Mouse (Mus musculus) midbrain, embryonic 10.5 days (tissue): ENCODE results near the gene Susd6. TPM values are rescaled to one million over a fixed set of nuclear protein-coding genes. Genes with fewer than 3 reads are reported as not detected.
"Not testable (repeated sequence)": the region's sequence is repeated elsewhere in the genome, so short reads cannot be mapped to it uniquely, and the experiment has no call there.

Source experiments
- DNase-seq: peaks from one replicate; pipeline ENCODE4 v3.0.0-alpha.2; 2017; ENCODE audit warnings: low spot score
- H3K27ac ChIP-seq: fragments of 300-500 bp; sonication (generic); replicated peaks from 2 replicates; pipeline ENCODE4 v1.5.1; 2016; ENCODE audit warnings: mild to moderate bottlenecking
- H3K27me3 ChIP-seq: fragments of 300-500 bp; sonication (generic); 2 replicates; pipeline ENCODE4 v1.6.1; 2016; ENCODE audit warnings: low read depth, mild to moderate bottlenecking; ENCODE audit not compliant: poor library complexity, severe bottlenecking
- H3K36me3 ChIP-seq: fragments of 300-500 bp; sonication (generic); 2 replicates; pipeline ENCODE4 v1.6.1; 2016; ENCODE audit warnings: mild to moderate bottlenecking, moderate library complexity
- H3K4me1 ChIP-seq: fragments of 300-500 bp; sonication (generic); 2 replicates; pipeline ENCODE4 v1.6.1; 2016
- H3K4me3 ChIP-seq: fragments of 300-500 bp; sonication (generic); 2 replicates; pipeline ENCODE4 v1.5.1; 2016; ENCODE audit warnings: mild to moderate bottlenecking, moderate library complexity
- H3K9me3 ChIP-seq: fragments of 300-500 bp; sonication (generic); replicated peaks from 2 replicates; pipeline ENCODE4 v1.6.1; 2016; ENCODE audit warnings: mild to moderate bottlenecking
- WGBS: fragments of 180-500 bp; shearing (Covaris S2); methylation state at CpG from one replicate; pipeline ENCODE4 v1.1.7; 2016; 5-methylcytosine and 5-hydroxymethylcytosine counted together
- polyA plus RNA-seq: library from polyadenylated mRNA; unstranded; fragments of >200 nt; fragmentation: Nextera tagmentation; extraction: Ambion mirVana; gene quantifications from 2 replicates; pipeline ENCODE4 v1.2.1, GENCODE M21; 2016

Susd6 gene
- polyA plus RNA-seq, 1 experiment from 2014 or later = 13.9 TPM

DNA sequence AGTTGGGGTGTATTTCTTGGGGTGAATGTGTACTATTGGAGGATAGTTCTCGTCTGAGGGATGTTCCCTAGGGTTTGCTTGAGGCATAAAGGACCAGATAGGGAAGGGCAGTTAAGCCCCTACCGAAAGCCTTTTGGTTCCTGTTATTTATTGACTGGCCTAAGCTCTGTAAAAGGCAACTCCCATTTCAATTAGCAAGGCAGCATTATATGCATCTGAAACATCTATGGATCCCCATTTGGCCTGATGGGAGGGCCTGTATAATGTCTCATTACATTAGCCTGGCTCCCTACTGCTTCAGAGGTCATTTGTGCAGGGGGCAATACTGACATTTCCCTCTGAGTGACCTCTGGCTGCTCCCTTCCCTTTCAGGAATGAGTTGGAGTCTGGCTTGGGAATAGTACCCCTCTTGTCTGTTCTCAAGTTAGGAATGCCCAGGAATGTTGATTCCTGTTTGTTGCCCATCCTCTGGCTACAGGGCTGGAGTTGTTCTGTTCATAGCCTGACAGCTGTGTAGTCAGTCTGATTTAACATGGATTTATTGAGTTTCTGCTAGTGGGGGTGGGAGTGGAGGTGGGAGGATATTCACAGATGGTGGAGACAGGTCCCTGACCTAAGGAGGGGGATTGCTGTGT lies 17.3 kb downstream of the Susd6 start:
- WGBS = 37% methylated on average over 2 of the region's 2 CpGs
- Histone ChIP-seq H3K4me3 (no peak overlapping the region), H3K36me3 (no peaks in the 10 kb centered on the region), H3K9me3 (no peaks in the 10 kb centered on the region), H3K27ac (peak overlapping the region; percentile 50; the same call in 1 of the 2 replicates), H3K27me3 (no peaks in the 10 kb centered on the region), H3K4me1 (peaks cover 33% of the 10 kb centered on the region)
- DNase-seq = no peak

DNA sequence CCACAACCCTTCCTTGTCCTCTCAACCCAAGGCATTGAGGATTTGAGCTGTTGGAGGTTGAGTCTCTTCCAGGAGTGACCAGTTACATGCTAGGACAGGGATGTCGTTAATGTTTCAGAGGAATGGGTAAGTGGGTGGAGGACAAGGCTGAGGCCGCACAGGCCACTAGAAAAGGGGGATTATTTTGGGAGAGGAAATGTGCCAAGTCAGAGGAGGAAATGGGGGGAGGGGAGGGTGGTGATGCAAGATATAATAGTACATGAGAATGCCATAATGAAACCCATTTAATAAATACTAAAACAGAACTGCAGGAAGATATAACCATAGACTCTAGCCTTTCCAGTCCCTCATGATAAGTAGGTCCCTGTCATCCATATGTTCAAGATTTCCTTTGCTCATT lies 19.7 kb downstream of the Susd6 start:
- 85% methylated on average over 2 of the region's 2 CpGs for WGBS
- H3K27ac ChIP-seq = no peak overlapping the region
- H3K27me3 ChIP-seq = no peaks in the 10 kb centered on the region
- H3K4me1 ChIP-seq = peaks cover 35% of the 10 kb centered on the region
- no peak overlapping the region for H3K4me3 ChIP-seq
- H3K9me3 ChIP-seq = no peaks in the 10 kb centered on the region
- H3K36me3 ChIP-seq = no peaks in the 10 kb centered on the region
- no peak for DNase-seq

DNA sequence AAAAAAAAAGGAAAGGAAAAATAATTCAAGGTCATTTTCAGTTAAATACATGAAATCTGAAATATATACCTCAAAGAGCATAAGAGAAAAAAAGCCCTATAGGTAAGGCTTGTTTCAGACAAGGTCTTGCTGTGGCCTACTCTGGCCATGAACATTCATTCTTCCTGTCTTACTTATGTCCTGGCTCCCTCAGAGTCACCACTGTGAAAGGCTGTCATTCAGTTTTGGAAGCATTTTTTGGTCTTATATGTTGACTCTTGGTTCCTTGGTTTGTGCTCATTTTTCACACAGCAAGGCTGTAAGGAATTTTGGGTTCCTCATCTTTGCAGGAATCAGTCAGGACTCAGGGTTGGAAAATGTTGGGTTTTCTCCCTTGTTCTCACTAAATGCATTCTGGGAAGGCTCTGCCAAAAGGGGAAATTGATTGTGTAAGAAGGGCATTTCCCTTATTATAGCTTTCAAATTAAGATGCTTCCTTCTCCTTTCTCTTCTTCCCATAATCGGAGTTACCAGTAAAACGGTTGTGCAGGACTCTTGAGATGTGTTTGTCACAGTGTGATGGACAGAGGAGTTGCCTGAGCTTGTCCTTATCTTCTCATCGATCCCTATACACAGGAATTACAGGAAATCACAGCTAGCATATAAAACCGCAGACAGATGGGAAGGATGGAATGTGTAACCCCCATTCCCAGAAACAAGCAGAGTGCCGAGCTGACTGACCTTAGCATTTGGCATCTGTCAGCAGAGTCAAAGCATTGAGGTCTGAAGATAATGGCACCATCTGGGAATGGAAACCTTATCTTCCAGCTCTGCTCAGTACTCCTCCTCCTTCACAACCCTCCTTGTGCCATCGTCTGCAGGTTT lies 21.6 kb downstream of the Susd6 start:
- no peak overlapping the region for H3K4me3 ChIP-seq
- DNase-seq = no peak
- WGBS = 59% methylated on average over 6 of the region's 6 CpGs
- peak overlapping the region; percentile 49 for H3K27ac ChIP-seq
- no peaks in the 10 kb centered on the region for H3K27me3 ChIP-seq
- H3K4me1 ChIP-seq = peaks cover 52% of the 10 kb centered on the region
- no peaks in the 10 kb centered on the region for H3K36me3 ChIP-seq
- no peaks in the 10 kb centered on the region for H3K9me3 ChIP-seq

DNA sequence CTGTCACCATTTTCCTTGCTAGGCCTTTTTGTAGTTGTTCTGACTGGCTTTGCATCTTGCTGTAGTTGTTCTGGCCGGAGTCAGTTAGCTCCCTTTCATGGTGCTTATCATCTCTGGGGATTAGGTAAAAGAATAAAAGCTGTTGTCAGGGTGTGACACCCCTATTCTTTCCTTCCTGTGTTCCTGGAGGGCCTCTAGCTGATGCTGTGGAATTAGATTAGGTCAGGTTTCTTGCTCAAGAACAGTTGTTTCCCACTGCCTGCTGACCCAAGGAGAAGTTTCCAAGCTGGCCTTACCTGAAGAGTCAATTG lies 22.2 kb downstream of the Susd6 start:
- no peaks in the 10 kb centered on the region for H3K9me3 ChIP-seq
- H3K4me3 ChIP-seq = no peak overlapping the region
- no peaks in the 10 kb centered on the region for H3K36me3 ChIP-seq
- no peaks in the 10 kb centered on the region for H3K27me3 ChIP-seq
- WGBS = 43% methylated on average over 1 of the region's 1 CpGs
- H3K27ac ChIP-seq = peak overlapping the region; percentile 49
- peaks cover 52% of the 10 kb centered on the region for H3K4me1 ChIP-seq
- no peak for DNase-seq

DNA sequence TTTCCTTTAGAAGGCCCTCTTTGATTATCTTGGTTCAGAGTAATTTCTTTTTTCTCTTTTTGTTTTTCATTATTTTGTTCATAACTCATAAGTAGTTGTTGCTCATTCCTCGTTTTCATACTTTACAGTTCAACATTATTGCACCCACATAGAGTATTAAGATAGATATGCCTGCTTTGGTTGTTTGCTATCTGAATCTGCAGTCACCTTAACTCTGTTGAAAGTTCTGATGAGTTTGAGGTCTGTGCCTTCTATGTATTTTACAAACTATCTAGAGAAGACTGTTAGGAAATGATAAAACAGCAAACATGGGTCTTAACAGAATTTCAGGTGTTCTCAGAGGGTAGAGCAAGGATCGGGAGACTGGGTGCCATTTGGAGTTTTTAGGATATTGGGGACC lies 23.1 kb downstream of the Susd6 start:
- 93% methylated on average over 2 of the region's 2 CpGs for WGBS
- peaks cover 48% of the 10 kb centered on the region for H3K4me1 ChIP-seq

DNA sequence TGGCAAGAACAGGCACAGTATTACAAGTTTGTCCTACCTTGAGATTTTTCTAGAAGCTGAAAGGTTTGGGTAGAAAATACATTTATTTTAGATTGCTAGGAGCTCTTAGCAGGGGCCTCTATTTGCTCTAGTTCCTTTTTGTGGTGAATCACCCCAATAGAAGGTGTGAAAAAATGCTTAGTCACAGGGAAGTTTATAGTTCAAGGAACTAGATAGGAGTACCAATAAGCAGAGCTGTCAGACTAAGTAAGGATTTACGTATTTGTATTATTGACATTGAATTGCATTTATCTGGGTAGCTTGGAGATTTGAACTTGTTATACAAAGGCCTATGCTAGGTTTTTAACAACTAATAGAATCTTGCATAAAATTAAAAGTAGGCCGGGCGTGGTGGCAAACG lies 23.6 kb downstream of the Susd6 start:
- no peaks in the 10 kb centered on the region for H3K27me3 ChIP-seq
- H3K9me3 ChIP-seq = no peaks in the 10 kb centered on the region
- H3K36me3 ChIP-seq = no peaks in the 10 kb centered on the region
- peaks cover 46% of the 10 kb centered on the region for H3K4me1 ChIP-seq
- no peak overlapping the region for H3K4me3 ChIP-seq
- WGBS = 92% methylated on average over 4 of the region's 4 CpGs
- no peak overlapping the region for H3K27ac ChIP-seq
- DNase-seq = no peak

More for the DNA sequence above, 23.1 kb downstream of the Susd6 start:
- Histone ChIP-seq H3K27ac (no peak overlapping the region), H3K27me3 (no peaks in the 10 kb centered on the region), H3K9me3 (no peaks in the 10 kb centered on the region), H3K36me3 (no peaks in the 10 kb centered on the region), H3K4me3 (no peak overlapping the region)
- DNase-seq = no peak

DNA sequence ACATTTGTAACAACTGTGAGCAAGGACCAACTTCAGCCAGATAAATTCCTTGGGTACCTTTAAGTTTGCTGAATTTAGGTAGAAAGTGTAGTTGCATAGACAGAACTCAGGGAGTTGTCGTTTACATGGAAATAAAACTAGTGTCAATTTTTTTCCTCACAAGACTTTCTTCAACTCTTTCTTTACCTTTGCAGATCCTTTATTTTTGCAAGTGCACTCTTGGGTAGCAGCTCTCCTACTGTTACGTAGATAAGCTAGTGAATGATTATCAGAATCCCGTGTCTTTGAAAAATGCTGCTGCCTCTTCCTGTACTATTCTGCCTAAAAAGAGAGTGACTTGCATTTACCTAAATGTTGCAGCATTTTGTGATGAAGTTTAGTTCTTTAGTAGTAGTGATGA lies 24.2 kb downstream of the Susd6 start:
- Histone ChIP-seq H3K36me3 (no peaks in the 10 kb centered on the region), H3K27ac (no peak overlapping the region), H3K4me1 (peaks cover 43% of the 10 kb centered on the region), H3K27me3 (no peaks in the 10 kb centered on the region), H3K9me3 (no peaks in the 10 kb centered on the region), H3K4me3 (no peak overlapping the region)
- no peak for DNase-seq
- WGBS = 87% methylated on average over 3 of the region's 3 CpGs

DNA sequence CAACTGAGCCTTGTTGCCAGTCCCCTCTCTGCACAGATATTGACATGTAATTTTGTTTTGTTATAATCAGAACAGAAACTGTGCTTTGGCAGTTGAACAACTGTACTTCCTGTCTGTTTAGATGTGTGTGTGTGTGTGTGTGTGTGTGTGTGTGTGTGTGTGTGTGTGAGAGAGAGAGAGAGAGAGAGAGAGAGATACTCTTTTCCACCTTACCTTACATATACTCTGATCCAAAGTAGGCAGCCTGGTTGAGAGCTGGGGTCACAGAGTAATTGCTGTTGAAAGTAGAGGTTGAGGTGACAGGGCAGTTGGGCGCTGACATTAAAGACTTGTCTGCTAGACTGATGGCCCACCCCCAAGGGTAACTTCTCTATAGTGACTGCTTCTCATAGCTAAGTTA lies 25.0 kb downstream of the Susd6 start:
- Histone ChIP-seq H3K9me3 (no peaks in the 10 kb centered on the region), H3K4me3 (no peak overlapping the region), H3K36me3 (no peaks in the 10 kb centered on the region), H3K27ac (peak overlapping the region; percentile 65; the same call in 1 of the 2 replicates), H3K4me1 (peaks cover 43% of the 10 kb centered on the region), H3K27me3 (no peaks in the 10 kb centered on the region)
- 72% methylated on average over 1 of the region's 1 CpGs for WGBS
- no peak for DNase-seq

DNA sequence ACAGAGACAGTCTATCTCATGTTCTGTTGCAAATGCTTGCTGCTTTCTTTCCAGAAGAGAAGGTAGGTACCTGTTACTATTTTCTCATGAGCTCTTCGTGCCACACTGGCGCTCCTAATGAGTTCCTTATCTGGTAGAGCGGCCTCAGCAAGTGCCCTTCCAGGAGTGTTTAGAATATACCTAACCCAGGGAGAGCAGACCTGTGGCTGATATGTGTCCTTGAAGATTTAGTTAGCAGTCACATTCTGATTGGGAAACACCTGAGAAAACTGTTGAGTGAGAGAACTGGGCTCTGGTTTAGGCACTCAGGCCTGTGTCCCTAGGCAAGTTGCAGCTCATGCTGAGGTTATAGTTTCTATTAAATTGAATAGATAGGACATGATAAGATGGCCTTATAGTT lies 25.6 kb downstream of the Susd6 start:
- DNase-seq = no peak
- Histone ChIP-seq H3K4me3 (no peak overlapping the region), H3K27me3 (no peaks in the 10 kb centered on the region), H3K4me1 (peaks cover 43% of the 10 kb centered on the region), H3K27ac (peak overlapping the region; percentile 65), H3K36me3 (no peaks in the 10 kb centered on the region), H3K9me3 (no peaks in the 10 kb centered on the region)
- WGBS = 87% methylated on average over 3 of the region's 3 CpGs

DNA sequence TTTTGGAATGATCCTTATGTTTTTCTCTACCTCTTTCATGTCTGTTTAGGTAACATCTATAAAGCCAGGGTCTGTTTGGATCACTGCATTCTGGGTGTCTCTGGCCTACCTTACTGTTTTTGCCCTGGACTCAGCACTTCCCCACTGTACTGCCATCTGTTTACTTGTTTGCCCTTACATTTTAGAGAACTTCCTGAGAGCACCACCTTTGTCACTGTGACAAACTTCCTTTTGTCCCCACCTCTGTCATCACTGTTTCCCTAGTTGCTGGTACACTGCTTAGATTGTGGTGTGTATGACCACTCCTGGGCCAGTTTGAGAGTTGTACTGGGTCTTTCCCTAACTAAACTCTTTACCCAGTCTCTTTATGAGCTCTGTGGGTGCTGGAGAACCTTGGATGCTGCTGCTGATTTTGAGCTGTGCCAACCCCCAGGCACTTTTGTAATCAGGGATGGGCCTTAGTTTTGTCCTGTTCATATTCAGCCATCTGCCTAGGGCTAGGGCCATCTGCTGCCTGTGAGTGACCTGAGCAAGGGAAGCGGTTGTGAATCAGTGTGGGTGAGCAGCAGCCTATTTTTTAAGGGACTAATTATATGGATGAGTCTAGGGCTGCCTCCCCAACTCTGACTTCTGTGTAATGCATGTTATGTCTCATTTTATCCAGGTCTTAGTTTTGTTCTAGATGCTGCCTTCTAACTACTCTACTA lies 26.2 kb downstream of the Susd6 start:
- Histone ChIP-seq H3K9me3 (no peaks in the 10 kb centered on the region), H3K27me3 (no peaks in the 10 kb centered on the region), H3K4me1 (peaks cover 42% of the 10 kb centered on the region), H3K36me3 (no peaks in the 10 kb centered on the region), H3K27ac (peak overlapping the region; percentile 65), H3K4me3 (no peak overlapping the region)
- WGBS = 70% methylated on average over 1 of the region's 1 CpGs
- DNase-seq = peak; percentile 18

DNA sequence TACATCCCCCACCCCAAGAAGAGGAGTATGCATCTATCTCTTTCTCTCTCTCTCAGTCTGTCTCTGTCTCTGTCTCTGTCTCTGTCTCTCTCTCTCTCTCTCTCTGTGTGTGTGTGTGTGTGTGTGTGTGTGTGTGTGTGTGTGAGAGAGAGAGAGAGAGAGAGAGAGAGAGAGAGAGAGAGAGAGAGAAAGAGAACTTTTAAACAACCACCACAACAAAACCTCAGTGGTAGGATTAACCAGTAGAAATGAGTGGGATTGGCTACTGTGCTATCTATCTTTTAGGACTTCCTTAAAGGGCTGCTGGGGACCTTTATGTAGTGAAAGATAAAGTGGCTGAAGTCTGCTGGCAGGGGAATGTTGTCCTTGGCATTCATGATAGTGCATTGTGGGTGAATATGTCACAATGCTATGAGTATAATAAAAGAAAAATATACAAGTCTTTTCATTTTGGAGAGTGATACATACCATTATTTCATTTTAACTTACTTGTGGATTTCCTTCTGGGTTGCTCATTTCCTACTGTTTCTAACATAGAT lies 27.5 kb downstream of the Susd6 start:
- Histone ChIP-seq H3K4me3 (no peak overlapping the region), H3K27ac (peak overlapping the region; percentile 65; the same call in 1 of the 2 replicates), H3K27me3 (no peaks in the 10 kb centered on the region), H3K36me3 (no peaks in the 10 kb centered on the region), H3K9me3 (no peaks in the 10 kb centered on the region), H3K4me1 (peaks cover 31% of the 10 kb centered on the region)
- DNase-seq = no peak

DNA sequence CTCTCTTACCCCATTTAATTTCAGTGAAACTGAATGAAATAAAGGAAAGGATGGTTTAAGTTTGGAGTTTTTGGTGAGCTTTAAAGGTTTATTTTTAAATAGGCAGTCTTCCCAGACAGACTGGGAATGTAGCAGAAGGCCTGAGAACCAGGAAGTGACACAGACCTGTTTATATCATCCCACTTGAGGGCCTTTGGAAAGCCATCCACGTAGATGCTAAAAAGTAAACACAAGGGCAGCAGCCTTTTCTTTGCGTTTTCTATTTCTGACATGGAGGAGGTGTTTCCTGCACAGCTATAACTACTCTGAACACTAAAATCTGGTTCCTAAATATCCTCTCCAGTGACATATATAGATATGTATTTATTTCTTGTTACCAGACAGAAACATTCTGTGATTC lies 28.7 kb downstream of the Susd6 start:
- H3K36me3 ChIP-seq, H3K9me3 ChIP-seq, H3K4me3 ChIP-seq, H3K27me3 ChIP-seq, H3K27ac ChIP-seq, DNase-seq: not testable (repeated sequence)
- peaks cover 31% of the 10 kb centered on the region for H3K4me1 ChIP-seq
- WGBS = 81% methylated on average over 2 of the region's 2 CpGs
